Mouse (Mus musculus) forelimb bud, embryonic 11.5 days (tissue): ENCODE results near the gene Fkrp.
A peak's percentile ranks its signal among the peaks of the same experiment; 100 is the strongest.

Experiments
- DNase-seq: peaks from one replicate; pipeline ENCODE4 v3.0.0-alpha.2; 2012; ENCODE audit warnings: low read depth, low spot score

The Fkrp gene

GRCm38 (mm10) chr7:16794886-16795285, 21.6 kb downstream of the Fkrp start:
- DNase-seq = no peak

DNA sequence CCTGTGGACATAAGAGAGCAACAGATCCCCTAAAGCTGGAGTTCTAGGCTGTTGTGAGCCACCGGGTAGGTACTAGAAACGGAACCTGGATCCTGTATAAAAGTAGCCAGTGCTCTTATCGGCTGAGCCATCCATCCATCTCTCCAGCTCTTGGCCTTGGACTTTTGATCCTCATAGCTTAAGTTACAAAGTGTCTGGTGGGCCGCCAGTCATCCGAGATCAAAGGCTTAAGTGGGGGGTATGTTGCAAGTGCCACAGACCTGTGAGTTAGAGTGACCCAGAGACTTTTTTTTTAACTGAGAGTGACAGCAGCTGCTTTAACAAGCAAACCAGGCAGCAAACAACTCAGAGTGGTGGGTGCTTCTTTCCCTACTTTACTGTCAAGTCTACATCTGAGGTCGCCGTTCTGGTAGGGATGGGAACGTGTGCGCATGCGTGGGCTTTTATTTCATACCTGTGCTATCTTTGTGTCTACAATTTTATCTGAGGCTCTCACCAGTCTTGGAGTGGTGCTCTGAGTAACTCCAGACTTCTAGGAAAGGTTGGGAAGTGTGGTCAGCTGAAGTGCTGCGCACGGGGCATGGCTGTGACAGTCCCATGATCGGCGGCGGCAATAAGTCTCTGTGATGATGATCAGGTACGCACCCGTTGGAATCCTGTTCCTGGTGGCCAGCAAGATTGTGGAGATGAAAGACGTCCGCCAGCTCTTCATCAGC, 23.4 kb downstream of the Fkrp start:
- no peak for DNase-seq

GRCm38 (mm10) chr7:16792316-16792715, 24.2 kb downstream of the Fkrp start:
- DNase-seq = no peak

DNA sequence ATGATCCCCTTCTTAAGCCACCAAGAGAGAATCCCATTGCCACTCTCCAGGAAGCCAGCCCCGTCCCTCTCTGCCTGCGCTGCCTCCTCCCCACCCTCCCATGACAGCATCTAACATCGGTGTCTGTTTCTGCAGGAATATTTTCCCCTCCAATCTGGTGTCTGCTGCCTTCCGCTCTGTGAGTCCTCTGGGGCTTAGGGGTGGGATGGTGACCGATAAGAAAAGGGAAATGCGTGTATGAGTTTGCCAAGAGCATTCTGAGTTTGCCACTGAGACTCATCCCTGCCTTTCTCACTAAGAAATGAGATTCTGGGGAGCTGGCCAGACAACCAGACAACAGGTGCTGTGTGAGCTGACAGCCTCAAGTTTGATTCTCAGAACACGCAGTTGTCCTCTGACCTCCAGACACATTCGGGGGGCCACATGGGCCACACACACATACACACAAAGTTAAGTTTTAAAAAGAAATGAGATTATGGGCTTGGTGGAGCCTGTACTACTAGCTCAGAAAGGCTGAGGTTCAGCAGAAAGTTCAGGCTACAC, 30.9 kb downstream of the Fkrp start:
- DNase-seq = no peak

DNA sequence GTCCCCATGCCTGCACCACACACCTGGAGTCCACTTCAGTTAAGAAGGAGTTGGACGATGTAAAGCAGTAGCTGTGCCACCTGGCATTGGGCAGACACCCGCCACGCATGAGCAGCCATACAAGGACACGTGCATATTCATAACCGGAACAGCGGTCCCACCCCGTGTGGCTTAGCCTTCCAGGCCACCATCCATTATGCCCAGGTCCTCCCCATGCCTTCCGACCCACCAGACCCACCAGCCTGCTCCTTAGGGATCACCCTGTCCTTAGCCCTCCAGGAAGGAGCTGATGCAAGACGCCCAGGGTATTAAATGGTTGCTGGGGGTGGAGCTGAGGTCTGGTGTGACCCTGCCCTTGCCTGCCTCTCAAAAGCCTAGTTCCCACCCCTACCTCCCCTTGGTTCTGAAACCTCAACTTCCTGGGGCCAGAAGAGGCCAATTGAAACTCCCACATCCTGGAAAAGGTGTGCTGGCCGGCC, 32.0 kb downstream of the Fkrp start:
- no peak for DNase-seq

DNA sequence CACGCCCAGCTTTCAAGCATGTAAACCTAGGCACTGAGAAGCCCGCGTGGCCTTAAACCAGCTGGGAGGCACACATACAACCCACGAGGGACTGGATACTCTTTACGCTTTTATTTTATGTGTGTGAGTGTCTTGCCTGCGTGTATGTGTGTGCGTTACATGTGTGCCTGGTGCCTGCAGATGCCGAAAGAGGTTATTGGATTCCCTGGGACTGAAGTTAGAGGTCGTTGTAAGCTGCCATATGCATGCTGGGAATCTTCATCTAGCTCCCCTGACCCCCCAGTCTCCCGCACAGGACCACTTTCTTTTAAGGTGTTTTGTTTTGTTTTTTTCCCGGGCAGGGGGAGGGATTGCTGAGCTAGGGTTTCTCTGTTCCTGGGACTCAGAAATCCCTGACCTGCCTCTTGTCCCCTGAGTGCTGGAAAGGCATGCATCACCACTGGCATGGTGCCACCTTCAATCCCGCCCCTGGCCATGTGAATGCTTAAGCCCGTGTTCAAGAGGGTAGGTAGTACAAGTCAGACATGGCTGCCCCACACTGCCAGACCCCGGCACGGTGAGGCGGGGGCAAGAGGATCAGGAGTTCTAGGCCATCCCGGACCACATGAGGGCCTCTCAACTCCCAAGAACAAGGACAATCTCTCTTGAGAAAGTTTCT, 32.6 kb downstream of the Fkrp start:
- DNase-seq = no peak

DNA sequence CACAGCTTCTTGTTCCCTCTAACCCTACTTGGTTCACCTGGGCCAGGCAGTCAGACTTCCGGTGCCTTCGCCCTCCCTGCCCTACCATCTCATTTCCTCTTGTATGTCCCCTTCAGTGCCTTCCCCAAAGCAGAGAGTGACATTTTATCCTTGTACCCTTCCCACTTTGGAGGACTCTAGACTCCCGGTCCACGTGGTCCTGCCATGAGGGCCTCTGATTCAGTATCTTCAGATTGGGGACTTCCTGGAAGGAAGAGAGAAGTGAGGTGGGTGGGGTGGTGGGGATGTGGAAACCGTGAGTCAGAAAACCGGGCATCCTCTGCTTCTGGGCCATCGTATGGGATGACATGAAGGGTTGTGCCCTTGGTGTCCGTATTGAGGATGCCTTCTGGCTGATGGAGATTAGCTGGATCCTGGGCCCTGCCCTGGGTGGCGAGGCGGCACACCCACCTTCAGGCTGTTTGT, 33.3 kb downstream of the Fkrp start:
- DNase-seq = no peak

DNA sequence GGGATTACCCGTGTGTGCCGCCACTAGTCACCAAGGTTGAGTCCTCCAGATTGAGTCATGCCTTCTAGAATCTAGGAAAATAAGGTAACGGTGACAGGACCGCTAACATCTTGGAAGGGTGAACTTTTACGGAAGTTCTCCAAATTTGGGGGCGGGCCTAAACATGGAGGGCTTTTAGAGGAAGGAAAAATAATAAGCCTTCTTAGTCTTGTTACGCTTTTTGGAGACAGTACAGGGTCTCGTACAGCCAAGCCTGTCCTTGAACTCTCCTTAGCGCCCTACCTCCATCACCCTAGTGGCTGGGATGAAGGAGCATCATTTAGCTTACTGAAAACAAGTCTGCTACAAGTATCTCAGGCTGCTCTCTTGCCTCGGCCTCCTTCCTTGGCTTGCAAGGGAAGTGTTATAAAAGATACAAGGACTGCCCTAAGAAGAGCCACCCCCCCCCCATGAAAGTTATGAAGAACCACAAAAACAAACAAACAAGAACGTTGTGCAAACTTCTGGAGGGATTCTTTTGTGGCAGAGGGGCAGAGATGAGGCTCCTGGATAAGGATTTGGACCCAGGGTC, 33.9 kb downstream of the Fkrp start:
- DNase-seq = no peak

- no peak for DNase-seq
Observed at GRCm38 (mm10) chr7:16781816-16782554, 34.5 kb downstream of the Fkrp start.

- no peak for DNase-seq
Observed at GRCm38 (mm10) chr7:16781555-16781815, 35.0 kb downstream of the Fkrp start.

DNA sequence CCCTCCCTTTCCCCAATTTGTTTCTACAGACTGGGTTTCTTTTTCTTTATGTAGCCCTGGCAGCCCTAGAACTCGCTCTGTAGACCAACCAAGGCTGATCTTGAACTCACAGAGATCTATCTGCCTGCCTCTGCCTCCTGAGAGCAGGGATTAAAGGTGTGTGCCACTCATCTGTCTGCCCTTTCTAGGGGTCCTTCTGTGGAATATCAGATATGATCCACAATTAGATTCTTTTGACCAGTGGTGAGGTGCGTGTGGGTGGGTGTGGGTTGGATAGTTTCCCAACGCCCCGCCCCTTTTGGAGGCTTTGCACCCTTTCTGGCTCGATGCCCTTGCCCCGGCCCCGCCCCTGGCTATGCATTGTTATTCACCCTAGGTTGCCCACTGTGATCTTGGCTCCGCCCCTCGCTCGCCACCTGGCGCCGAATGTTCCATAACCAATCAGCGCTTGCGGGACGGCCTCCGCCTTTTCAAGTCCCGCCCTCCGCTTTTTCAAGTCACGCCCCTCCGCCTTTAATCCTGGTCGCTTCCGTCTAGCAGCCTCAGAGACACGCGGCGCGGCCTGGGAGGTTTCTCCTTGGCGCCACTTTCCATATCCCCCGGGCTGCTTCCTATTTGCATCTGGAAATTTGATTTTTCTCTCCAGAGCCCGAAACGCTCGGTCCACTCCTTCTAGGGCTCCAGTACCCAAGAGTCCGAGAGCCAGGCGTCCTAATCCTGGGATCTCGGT, 35.5 kb downstream of the Fkrp start, which contains the start of gene Slc1a5:
TSS of gene Slc1a5 (plus strand) at position 516 of the 730 bp plus-strand sequence.
- DNase-seq = peak; percentile 95

DNA sequence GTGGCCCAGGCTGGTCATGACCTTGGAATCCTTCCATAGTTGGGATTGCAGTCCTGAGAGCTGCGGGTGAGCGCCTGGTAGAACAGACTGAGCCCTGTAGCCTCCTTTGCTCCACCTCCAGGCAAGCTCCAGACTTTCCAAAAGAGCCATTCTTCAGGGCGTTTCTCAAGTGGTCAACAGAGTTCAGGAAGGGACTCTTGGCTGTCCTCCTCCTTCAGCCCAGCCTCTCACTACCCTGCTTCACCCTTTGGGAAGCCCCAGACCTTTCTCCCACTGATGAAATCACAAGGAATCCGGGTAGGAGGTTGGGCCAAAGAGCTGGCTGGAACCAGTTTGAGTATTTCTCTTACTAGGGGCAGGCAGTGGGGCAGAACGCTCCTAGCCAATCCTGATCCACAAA, 36.5 kb downstream of the Fkrp start:
- no peak for DNase-seq

DNA sequence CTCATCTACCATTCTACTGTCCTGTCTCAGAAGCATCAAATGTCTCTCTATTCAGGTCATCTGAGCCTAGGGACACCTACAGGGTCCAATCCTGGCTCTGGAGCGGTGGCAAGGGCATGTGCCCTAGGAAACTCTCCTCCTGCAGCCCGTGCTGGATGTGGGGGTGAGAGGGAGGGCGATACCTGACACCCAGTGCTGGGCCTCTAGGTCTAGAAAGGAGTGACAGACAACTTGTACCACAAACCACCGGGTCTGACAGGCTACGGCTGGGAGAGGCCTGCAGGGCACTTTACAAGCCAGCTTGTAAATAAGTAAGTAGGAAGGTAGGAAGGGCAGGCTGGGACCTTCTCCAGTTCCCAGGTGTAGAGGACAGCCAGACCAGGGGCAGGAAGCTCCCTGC, 40.6 kb downstream of the Fkrp start:
- no peak for DNase-seq

GRCm38 (mm10) chr7:16766443-16766842, 50.1 kb downstream of the Fkrp start:
- DNase-seq = peak; percentile 47

DNA sequence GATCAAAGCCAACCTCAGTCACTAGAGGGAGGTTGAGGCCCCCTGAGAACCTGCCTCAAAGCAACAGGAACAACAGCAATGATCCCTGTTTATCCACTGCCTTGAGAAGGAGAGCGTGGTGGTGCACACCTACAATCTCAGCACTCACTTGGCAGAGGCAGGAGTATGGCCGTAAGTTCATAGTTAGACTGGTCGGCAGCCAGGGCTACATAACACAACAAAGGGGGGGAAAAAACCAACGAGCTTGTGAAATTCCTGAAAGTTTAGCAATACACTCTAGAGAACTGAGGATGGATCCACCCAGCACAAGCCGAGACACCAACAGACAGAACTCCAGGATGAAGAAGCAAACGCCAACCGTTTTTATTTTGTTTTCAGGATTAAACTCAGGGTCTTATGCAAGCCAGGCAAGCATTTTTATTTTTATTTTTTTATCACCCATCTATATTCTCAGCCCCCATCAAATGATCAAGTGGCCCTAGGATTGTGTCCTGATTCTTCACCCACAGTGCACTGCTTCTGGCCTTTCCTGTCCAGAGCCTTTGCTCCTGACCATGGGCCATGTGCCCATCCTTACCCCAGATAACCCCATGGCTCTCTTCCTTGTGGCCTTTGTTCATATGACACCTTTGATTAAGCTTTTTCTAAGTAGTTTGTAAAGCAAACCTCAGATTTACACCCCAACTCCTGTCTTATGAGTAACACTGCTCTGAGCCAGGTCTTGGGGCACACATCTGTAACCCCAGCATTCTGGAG, 52.9 kb downstream of the Fkrp start:
- DNase-seq = no peak

DNA sequence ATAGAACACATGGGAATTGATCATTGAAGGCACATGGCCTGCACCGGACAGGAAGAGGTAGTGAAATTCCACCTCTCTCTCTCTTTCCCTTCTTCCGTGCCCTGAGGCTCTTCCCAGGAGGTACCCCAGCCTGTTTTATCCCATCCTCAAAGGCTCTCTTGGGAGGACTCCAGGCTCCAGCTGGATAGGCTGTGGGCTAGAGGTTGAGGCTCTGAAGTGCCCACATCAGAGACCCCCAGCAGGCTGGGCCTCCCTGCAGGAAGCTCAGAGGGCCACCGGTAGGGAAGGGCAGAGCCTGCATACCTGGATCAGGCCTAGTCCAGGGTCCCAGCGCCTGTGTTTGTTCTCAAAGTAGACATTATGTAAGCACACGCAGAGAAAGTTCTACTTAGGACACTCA, 54.9 kb downstream of the Fkrp start:
- no peak for DNase-seq

DNA sequence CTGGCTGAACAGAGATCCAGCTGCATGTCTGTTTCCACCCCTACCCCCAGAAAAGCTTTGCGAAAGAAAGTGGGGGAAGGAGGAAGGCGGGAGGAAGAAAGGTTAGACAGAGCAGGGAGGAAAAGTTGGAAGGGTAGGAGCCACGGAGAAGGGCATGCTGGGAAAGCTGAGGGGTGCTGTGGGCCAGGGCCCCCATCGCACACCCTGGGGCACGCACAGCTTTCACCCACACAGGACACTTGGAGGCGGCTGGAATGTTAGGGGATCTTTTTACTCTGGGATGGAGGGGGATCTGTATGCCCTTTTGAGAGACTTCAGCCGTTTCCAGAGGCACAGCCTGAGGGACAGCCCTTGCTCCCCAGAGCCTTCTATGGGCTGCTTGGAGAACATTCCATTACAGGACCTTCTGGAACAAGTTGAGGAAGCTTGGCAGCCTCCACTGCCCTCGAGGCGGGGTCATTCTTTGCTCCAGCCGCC, 55.5 kb downstream of the Fkrp start:
- DNase-seq = no peak

- peak; percentile 53 for DNase-seq
Observed at GRCm38 (mm10) chr7:16760292-16760691, 56.2 kb downstream of the Fkrp start.
